Mouse (Mus musculus): ENCODE data around the gene Fn3krp.
A peak's percentile ranks its signal among the peaks of the same experiment; 100 is the strongest.

Fn3krp gene

DNA sequence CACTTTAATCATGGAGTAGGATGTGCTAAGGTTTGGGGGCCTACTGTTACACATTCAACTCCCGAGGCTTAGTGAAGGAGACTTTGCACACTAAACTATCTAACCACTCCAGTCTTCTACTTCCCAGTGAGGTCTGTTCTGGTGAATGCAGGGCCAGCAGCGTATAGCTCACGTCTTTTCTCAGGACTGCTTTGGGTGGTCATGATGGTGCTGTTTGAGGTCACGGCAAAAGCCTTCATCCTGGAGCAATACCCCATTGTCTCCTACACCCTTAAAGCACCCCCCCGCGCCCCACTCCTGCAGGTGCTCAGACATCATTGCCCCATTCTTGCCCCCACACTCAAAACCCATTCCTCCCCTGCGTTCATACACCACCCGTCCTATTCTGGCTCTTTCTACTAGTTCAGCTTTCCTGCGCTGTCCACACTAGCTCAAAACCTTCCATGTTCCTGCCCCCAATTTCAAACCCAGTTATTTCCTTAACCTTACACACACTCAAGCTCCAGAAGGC is 30.1 kb downstream of the Fn3krp start:
- DNase-seq (ENCODE audit: low spot score) = no peak

DNA sequence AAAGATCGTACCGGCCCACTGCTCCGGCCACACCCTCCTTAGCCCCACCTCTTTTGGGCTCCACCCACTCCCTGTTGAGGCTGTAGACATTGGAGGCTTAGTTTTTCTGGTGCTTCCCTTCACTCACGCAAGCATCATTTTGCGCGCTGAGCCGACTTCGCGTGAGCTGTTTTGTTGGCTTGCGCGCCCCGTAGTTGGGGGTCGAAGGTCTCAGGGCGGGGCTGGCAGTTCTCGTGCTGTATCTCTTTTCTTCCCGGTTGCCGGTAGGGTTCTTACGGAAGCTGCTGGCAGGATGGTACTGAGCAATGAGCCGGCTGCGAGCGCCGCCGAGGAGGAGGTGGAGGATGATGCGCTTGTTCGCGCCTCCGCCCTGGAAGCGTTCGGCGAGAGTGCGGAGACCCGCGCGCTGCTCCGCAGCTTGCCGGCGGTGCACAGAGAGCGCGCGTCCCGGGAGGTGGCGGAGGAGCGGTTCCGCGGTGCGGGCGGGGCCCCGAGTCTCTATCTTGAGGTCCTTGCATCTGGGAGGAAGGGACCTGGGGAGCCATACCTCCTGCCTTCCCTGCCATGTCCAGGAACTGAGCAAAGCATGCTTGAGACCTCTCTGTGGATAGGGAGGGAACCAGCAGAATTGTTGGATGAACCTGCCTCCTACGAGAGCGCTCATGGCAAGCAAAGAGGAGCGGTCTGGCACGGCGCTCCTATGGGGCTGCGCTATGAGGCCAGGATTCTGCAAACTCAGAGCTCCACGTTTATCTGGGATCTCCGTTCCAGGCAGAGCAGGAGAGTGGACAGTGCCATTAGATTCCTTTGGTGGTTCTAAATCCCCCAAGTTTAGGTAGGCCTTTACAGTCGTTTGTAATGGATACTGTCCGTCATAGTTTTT is 30.8 kb downstream of the Fn3krp start, which contains the start of gene Tbcd:
TSS of gene Tbcd (plus strand) at position 197 of the 883 bp plus-strand sequence.
- DNase-seq (ENCODE audit: low spot score) = peak; percentile 95

GRCm38 (mm10) chr11:121457874-121458273 is 36.7 kb downstream of the Fn3krp start:
- no peak for DNase-seq (ENCODE audit: low spot score)

DNA sequence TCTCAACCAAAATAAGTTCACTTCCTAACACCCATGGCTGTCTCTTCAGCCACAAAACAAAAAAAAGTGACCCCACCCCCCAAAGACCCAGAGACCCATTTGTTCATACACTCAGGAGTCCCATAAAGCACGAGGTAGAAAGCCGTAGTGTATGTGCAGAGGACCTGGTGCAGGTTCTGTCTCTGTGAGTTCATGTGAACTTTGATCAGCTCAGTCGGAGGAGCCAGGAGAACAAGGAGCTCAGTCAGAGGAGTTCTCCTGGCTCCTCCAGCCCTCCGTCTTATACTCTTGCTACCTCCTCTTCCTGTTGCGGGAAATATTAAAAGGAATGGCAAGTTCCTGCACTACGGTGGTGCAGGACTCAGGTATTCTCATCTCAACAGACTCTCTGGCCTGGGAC is 46.2 kb downstream of the Fn3krp start:
- no peak for DNase-seq (ENCODE audit: low spot score)

GRCm38 (mm10) chr11:121474831-121475230 is 53.6 kb downstream of the Fn3krp start:
- no peak for DNase-seq (ENCODE audit: low spot score)

DNA sequence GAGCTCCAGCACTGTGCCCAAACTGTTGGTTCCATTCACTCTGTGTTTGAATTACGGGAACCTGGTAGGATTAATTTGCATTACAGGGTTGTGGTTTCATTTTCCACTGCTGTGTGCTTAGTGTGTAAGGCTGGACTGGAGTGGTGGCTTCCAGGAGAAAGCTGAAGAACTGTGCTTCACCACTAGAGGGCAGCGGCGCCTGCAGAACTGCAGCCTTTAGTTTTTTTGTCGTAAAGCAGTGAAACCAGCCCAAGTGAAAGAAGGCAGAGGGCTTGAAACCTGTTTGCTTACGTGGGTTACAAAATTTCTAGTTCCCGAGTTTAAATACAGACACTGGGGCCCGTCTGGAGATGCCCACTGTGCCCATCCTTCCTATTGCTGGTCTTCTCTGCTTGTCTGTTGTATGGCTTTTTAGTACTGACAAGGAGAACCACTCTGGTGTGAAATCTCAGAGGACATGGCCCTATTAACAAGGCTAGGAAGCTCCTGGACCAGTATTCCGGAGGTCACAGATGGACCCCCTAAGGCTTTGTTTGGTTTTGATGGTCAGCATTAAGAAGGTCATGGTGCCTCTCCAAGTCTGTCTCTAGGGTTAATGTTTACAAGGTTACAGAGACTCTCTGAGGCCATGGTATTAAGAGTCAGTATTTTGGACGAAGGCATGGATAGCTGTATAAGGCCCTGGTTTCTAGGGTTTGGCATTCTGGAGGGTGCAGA is 54.7 kb downstream of the Fn3krp start:
- DNase-seq (ENCODE audit: low spot score) = peak; percentile 90

GRCm38 (mm10) chr11:121479476-121480203 is 58.4 kb downstream of the Fn3krp start:
- no peak for DNase-seq (ENCODE audit: low spot score)

All from retina, embryonic 14.5 days (tissue).